In the genomic region with DNA sequence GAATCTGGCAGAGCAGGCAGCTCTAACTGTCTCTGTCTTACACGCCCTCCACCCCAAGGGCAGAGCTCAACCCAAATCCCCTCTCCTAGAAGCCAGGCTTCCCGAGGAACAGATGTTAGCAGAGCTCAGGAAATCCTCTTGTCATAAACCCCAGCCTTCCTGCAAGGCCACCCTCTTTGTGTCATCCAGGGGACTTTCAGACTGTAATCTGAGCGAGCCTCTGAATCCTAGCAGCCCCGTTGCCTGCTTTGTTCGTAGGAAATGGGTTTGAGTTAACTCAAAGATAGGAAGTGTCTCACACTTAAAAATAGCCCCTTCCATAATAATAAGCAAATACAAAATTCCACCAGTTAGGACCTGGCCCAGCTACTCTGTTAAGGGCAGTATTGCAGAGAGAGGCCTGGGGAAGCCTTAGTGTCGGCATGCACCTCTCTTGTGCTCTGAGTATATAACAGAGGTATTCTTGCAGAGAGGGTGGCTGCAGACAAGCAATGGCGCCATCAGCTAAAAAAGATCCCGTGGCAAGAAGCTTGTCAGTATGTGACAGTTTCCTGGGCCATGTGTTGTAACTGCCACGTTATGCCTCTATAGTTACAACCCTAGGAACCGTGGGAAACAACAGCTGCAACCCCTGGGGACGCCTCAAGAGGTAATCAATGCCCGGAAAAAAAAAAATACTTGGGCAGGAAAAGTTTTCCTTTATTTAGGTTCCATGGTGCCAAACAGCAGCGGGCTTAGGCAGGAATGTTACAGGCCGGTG, we compare ENCODE assay signal across 8 mouse cellular contexts. TPM values are rescaled to one million over a fixed set of nuclear protein-coding genes. Genes with fewer than 3 reads are reported as not detected.
A peak's percentile ranks its signal among the peaks of the same experiment; 100 is the strongest.
DNase-seq lines count a peak whose midpoint lies in the region; ATAC-seq and TF ChIP-seq lines count a peak whose summit lies in the region.

No protein-coding gene starts in this region.

- no peaks in the 10 kb centered on the region for H3K36me3 ChIP-seq in lung, postnatal 0 days (ENCODE audit: insufficient read depth, low read length)
- no peaks in the 10 kb centered on the region for H3K36me3 ChIP-seq in heart, embryonic 10.5 days
- no peaks in the 10 kb centered on the region for H3K36me3 ChIP-seq in limb, embryonic 12.5 days
- no peaks in the 10 kb centered on the region for H3K36me3 ChIP-seq in small intestine, adult 2 months (ENCODE audit: control insufficient read depth, insufficient read depth, low read length)

- TF ChIP-seq POLR2A in small intestine, adult 2 months (IDR thresholded peaks at IDR 0.05; ENCODE audit: low read depth, low read length), result no peak

- no peaks in the 10 kb centered on the region for H3K9me3 ChIP-seq in lung, postnatal 0 days (ENCODE audit: low read length)
- no peaks in the 10 kb centered on the region for H3K9me3 ChIP-seq in heart, embryonic 10.5 days
- no peaks in the 10 kb centered on the region for H3K9me3 ChIP-seq in limb, embryonic 12.5 days

- H3K4me3 ChIP-seq in lung, postnatal 0 days (ENCODE audit: low read depth, low read length), result no peak overlapping the region
- no peak overlapping the region for H3K4me3 ChIP-seq in heart, embryonic 10.5 days
- H3K4me3 ChIP-seq in limb, embryonic 12.5 days (replicated peaks), result no peak overlapping the region
- no peak overlapping the region for H3K4me3 ChIP-seq in small intestine, adult 2 months (ENCODE audit: low read depth, low read length)

- DNase-seq in lung, postnatal 0 days (ENCODE audit: low spot score), result peak; percentile 46
- no peak for DNase-seq in lung, postnatal 14 days
- no peak for DNase-seq in heart, embryonic 10.5 days (ENCODE audit: low spot score)
- no peak for DNase-seq in urinary bladder, postnatal 10 days (ENCODE audit: low spot score)
- DNase-seq in right cerebral cortex, postnatal 4 days, result no peak
- no peak for DNase-seq in left cerebral cortex, adult 11 months (ENCODE audit: low spot score)

- no peak; the same call in 1 of the 2 replicates for TF ChIP-seq EP300 in lung, postnatal 0 days (IDR thresholded peaks at IDR 0.05)

- 19% methylated on average over 14 of the region's 14 CpGs for WGBS in lung, postnatal 0 days
- WGBS in heart, embryonic 10.5 days, result 15% methylated on average over 14 of the region's 14 CpGs
- 11% methylated on average over 14 of the region's 14 CpGs for WGBS in limb, embryonic 12.5 days
- 28% methylated on average over 14 of the region's 14 CpGs for WGBS in small intestine, adult 2 months

- peak overlapping the region; percentile 38 for H3K27ac ChIP-seq in lung, postnatal 0 days (ENCODE audit: low read length)
- H3K27ac ChIP-seq in heart, embryonic 10.5 days, result peak overlapping the region; percentile 81
- H3K27ac ChIP-seq in limb, embryonic 12.5 days, result peak overlapping the region; percentile 77
- H3K27ac ChIP-seq in small intestine, adult 2 months (ENCODE audit: insufficient read depth, low read depth, low read length), result peak overlapping the region; percentile 34

- peak; percentile 74 for ATAC-seq in lung, postnatal 0 days
- peak; percentile 61 for ATAC-seq in limb, embryonic 12.5 days (ENCODE audit: insufficient number of reproducible peaks, insufficient read depth, low FRiP score, low TSS enrichment, low read depth)

- no peak for TF ChIP-seq CTCF in lung, postnatal 0 days (IDR thresholded peaks at IDR 0.05)
- no peak for TF ChIP-seq CTCF in small intestine, adult 2 months (IDR thresholded peaks at IDR 0.05; ENCODE audit: extremely low read depth, insufficient read length, insufficient replicate concordance, low read depth, low read length)

- H3K4me2 ChIP-seq in lung, postnatal 0 days (replicated peaks; ENCODE audit: low read depth, low read length), result no peak overlapping the region
- H3K4me2 ChIP-seq in limb, embryonic 12.5 days, result no peak overlapping the region; the same call in 1 of the 2 replicates

- H3K9ac ChIP-seq in lung, postnatal 0 days (replicated peaks; ENCODE audit: low read depth), result no peak overlapping the region
- no peak overlapping the region for H3K9ac ChIP-seq in limb, embryonic 12.5 days (replicated peaks)

- H3K27me3 ChIP-seq in lung, postnatal 0 days (replicated peaks; ENCODE audit: insufficient read depth, low read length), result no peaks in the 10 kb centered on the region
- H3K27me3 ChIP-seq in heart, embryonic 10.5 days (ENCODE audit: insufficient read depth, poor library complexity, severe bottlenecking), result no peaks in the 10 kb centered on the region
- H3K27me3 ChIP-seq in limb, embryonic 12.5 days, result no peaks in the 10 kb centered on the region
- H3K27me3 ChIP-seq in small intestine, adult 2 months (ENCODE audit: control insufficient read depth, insufficient read depth, low read length), result no peaks in the 10 kb centered on the region

- peaks cover 3% of the 10 kb centered on the region; the same call in 1 of the 2 replicates for H3K4me1 ChIP-seq in lung, postnatal 0 days (ENCODE audit: insufficient read depth, low read depth, low read length)
- peaks cover 34% of the 10 kb centered on the region for H3K4me1 ChIP-seq in heart, embryonic 10.5 days
- peaks cover 33% of the 10 kb centered on the region for H3K4me1 ChIP-seq in limb, embryonic 12.5 days (replicated peaks)
- peaks cover 10% of the 10 kb centered on the region; the same call in 1 of the 2 replicates for H3K4me1 ChIP-seq in small intestine, adult 2 months (ENCODE audit: control insufficient read depth, insufficient read depth, insufficient read length, low read length)

RNA-seq across cellular contexts. Expression of a gene that starts 17.1 kb away (rescaled TPM):
- 0.78 and 1.2 TPM in 2 replicates for polyA plus RNA-seq in lung, postnatal 0 days (2015; fragmentation: Nextera tagmentation; extraction: Ambion mirVana)
- polyA plus RNA-seq in heart, embryonic 10.5 days (2016; fragmentation: Nextera tagmentation; extraction: Ambion mirVana), result 0.57 and 2.6 TPM in 2 replicates
- polyA plus RNA-seq in limb, embryonic 12.5 days (2016; fragmentation: Nextera tagmentation; extraction: Ambion mirVana), result 0.99 and 2.6 TPM in 2 replicates
- polyA plus RNA-seq in small intestine, adult 2 months (2012; rRNA removed), result not detected in 2 replicates

RNA-seq across cellular contexts. Expression of a gene that starts 48.8 kb away (rescaled TPM):
- polyA plus RNA-seq in lung, postnatal 0 days (2015; fragmentation: Nextera tagmentation; extraction: Ambion mirVana), result 4.3 and 5.0 TPM in 2 replicates
- 17.5 and 19.5 TPM in 2 replicates for polyA plus RNA-seq in heart, embryonic 10.5 days (2016; fragmentation: Nextera tagmentation; extraction: Ambion mirVana)
- 24.7 and 29.1 TPM in 2 replicates for polyA plus RNA-seq in limb, embryonic 12.5 days (2016; fragmentation: Nextera tagmentation; extraction: Ambion mirVana)
- 0.69 and 0.82 TPM in 2 replicates for polyA plus RNA-seq in small intestine, adult 2 months (2012; rRNA removed)
